Mouse (Mus musculus) cerebellum, postnatal 4 days (tissue): Measurements from ENCODE around the gene 2410004B18Rik.

Experiments used
- DNase-seq, 2 experiments: peaks; one replicate each; pipeline ENCODE4 v3.0.0; 2022; ENCODE audit warnings: low spot score in 2 of 2, mixed read lengths in 1 of 2

2410004B18Rik gene

GRCm38 (mm10) chr3:145929525-145930400 lies 8.1 kb upstream of the 2410004B18Rik start:
- no peak for DNase-seq

- DNase-seq: no peak
Observed at GRCm38 (mm10) chr3:145933845-145934244, 4.0 kb upstream of the 2410004B18Rik start.

DNA sequence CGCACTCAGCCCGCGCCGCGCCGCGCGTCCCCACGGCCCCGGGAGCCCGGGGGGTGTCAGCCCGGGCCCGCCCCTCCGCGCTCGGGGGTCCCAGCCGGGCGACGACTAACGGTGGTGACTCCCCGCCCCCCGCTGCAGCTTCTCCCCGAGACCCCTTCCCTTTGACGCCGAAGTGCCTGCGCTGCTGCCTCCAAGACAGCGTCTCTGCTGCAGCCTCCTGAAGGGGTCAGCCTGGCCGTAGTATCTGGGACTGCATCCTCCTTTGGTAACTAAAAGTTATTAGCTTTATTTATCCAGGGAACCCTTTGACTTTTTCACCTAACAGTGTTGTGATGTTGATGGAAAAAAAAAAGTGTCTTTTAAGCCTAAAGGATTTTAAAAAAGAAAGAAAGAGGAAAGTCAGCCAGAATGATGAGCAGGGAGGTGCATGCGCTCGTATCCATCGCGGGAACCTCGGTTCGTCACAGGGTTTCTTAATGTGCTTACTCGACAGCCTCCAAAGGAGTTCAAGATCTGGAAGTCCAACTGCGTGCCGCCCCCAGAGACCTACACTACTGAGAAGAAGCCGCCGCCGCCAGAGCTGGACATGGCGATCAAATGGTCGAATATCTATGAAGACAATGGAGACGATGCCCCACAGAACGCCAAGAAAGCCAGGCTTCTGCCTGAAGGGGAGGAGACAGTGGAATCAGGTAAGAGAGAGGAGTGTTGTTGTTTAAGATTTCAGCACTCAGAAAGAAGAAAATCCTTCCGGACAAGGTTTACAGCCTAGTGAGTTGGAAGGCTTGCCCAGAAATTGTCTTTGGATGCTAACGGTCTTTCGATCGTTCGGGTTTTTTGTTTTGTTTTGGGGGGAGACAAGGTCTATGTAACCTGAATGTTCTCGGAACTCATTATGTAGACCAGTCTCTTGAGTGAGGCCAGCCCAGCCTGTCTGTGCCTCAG lies 863 bp downstream of the 2410004B18Rik start:
- peak in 1 of 2 experiments; percentile 16 for DNase-seq

DNA sequence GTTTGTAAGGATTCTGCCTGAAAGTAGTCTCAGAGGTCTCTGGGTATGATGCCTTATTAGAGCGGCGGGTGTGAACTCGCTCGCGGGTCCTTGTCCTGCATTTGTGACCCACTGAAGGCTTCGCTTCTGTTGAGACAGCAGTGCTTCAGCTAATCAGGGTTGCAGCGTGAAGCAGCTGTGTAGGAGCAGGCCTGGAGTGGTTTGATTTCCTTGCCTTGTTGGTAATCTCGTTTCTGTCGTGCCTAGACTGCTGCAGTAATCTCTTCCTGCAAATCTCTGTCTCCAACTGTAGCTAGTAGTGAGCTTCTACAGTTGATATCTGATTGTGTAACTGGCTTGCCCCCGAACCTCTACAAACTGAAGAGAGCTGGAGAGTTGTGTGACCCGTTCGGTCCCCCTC lies 1.6 kb downstream of the 2410004B18Rik start:
- no peak for DNase-seq

GRCm38 (mm10) chr3:145939971-145940370 lies 2.2 kb downstream of the 2410004B18Rik start:
- no peak for DNase-seq

- peak in 1 of 2 experiments; percentile 64 for DNase-seq
Observed at GRCm38 (mm10) chr3:145941971-145942370, 4.2 kb downstream of the 2410004B18Rik start.

DNA sequence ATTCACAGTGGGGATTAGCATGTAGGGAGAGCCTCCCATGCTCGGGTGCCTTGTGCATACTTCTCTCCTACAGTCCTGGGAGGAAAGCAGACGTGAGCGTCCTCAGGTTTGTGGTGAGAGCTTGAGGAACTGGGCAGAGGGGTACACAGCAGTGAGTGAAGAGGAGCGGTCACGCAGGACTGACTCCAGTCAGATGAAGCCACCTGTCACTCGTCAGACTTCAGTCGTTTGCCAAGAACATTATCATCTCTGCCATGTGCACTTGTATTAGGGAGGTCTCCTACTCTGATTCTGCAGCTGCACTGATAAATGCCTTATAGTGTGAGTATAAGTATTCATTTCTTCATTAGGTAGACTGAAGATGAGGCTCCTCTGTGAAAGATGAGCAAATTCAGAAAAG lies 6.5 kb downstream of the 2410004B18Rik start:
- DNase-seq: no peak

GRCm38 (mm10) chr3:145945904-145946303 lies 8.1 kb downstream of the 2410004B18Rik start:
- DNase-seq: no peak

- no peak for DNase-seq
Observed at GRCm38 (mm10) chr3:145946654-145947053, 8.8 kb downstream of the 2410004B18Rik start.

GRCm38 (mm10) chr3:145947539-145948204 lies 9.9 kb downstream of the 2410004B18Rik start:
- DNase-seq: no peak

DNA sequence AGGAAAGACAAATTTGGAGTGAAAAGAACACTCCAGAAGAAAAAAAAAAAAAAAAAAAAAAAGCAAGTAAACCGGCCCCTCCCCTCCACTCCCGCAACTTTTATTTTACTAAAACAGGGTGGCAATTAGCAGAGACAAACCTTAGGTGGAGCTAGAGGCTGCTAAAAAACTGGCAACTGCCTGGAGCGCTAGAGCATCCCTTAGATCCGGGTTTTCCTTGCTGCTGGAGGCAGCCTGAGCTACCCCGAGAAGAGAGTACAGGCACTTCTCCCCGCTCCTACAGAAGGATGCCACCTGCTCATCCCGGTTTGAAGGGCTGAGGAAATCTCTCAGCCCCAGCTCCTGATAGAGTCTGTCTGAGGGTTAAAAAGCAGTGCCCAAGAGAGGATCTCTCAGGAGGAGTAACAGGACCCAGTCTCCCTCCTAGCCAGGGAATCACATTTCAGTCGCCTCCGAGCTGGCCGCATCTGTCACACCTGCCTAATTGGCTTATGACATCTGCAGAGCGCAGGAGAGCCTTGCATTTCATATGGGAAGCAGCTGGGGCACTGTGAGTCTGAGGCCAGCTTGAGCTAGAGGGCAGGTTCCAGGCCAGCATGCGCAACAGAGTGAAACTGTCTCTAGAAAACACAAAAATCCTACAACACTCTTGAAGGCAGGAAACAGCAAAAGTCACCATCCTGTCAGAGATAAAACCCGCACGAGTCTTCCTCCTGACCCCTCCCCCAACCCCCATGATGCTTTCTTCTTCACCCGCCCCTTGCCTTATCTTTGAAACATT lies 12.4 kb downstream of the 2410004B18Rik start:
- peak in 1 of 2 experiments; percentile 27 for DNase-seq

- no peak for DNase-seq
Observed at GRCm38 (mm10) chr3:145950815-145951130, 13.0 kb downstream of the 2410004B18Rik start.

DNA sequence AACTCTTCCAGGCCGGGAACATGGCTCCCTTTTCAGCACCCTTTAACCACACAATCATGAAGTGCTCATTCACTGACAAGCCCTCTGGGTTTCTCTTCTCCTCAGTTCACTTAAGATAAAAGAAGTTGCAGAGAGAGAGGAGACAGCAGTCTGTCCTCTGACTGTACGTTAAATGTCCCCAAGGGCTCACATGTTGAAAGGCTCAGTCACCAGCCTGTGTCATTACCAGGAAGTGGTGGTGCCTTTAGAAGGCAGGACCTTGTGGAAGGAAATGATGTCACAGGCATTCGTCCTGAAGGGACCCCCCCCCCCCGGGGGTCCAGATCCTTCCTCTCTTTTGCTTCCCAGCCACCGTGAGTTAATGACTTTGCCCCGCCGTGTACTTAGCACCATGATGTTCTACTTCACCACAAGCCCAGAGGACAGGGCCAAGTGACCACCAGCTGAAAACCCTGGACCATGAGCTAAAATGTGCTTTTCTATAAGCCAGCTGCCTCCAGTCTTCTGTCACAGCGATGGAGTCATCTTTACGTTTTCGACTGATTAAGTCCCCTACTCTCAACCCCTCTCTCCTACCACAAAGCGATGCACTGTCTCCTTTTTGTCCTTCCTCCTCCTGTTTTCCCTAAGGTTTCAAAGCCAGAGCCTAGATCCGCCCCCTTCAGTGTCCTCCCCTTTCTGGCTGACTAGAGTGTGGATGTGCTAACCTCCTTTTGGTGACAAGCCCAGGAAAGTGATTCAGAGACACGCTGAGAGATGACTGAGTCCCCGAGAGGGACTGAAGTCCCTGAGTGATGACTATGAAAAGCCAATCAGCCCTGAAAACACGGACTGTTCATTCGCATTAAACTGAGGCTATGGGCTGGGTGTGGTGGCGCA lies 13.7 kb downstream of the 2410004B18Rik start:
- DNase-seq: no peak

- no peak for DNase-seq
Observed at GRCm38 (mm10) chr3:145952945-145953344, 15.1 kb downstream of the 2410004B18Rik start.

GRCm38 (mm10) chr3:145953411-145953810 lies 15.6 kb downstream of the 2410004B18Rik start:
- DNase-seq: no peak

GRCm38 (mm10) chr3:145959824-145960223 lies 22.0 kb downstream of the 2410004B18Rik start:
- DNase-seq: no peak

DNA sequence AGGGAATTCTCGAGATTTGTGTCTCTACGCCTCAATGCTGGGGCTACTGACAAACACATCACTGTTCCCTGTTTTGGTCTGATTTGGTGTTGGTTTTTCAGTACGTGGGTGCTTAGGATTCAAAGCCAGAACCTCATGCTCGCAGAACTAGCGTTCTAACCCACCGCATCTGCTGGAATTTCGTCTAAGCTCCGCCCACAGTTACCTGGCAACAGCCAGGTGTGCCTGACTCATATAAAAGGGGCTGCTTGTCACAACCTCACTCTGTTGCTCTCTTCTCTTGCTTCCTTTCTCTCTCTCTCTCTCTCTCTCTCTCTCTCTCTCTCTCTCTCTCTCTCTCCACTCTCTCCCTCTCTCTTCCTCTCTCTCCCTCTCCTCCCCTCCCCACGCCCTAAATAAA lies 24.6 kb downstream of the 2410004B18Rik start:
- no peak for DNase-seq

DNA sequence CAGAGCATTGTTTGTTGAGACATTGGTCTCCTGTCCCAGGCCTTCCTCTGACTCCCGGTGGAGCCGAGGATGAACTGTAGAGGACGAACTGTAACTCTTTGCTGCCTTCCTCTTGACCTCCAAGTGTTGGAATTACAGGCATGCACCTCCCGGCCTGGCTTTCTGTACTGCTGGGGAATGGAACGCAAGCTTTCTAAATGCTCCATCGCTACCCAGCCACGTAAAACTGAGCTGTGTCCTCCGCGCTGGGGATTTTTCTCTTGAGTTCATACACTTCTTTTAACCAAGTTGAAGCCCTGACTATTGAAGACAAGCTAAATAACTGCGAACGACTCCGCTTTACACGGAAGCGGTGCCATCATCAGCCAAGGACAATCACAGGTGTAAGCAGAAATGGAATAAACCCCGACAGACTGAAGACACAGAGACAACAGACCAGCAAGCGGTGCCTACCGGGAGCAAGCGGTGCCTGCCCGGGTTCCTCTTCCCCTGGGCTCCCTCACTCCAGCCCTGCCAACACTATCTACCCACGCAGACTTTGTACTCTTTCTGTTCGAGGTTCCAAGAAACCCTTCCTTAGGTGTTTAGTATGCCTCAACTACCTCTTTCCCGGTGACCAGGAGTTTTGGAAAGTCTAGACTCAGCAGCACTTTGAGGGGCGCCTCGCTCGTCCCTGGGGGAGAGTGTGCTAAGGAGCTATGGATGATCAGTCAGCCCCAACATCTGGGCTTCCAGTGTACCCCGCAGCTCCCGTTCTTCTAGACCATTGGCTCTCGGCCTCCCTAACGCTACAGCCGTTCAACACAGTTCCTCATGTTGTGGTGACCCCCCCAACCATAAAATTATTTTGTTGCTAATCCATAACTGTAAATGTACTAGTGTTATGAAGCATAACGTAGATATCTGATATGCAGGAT lies 25.5 kb downstream of the 2410004B18Rik start:
- no peak for DNase-seq

DNA sequence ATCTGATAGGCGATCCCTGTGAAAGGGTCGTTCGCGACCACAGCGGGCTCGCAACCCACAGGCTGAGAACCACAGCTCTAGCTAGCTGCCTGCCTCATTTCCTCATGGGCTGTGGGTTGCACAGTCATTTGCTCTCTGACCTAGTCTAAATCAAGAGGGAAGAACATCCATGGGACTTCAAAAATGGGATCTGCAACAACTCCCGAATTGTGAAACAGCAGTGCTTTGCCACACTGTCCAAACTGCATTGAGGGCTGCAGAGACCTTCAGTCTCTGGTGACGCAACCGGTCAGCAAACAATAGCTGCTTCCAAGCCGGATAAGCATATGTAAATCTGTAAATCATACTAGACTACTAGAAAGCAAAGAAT lies 26.2 kb downstream of the 2410004B18Rik start:
- no peak for DNase-seq
